Mouse (Mus musculus): ENCODE results near the gene Wnk1.

DNA sequence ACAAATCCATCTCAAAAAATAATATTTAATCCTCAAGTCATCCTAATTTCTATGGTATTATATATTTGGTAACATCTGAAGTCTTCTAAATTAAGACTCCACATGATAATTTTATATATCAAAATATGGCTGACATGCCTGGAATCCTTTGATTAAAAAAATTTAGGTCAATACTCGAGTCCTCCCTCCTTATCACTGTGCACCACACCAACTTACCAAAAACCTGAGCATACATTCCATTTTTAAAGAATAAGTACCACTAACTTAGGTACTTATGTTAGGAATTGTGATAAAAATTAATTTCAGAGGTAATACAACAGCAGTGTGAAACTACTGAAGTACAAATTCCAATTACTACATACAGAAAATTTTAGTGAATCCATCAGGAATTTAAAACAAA lies 27.5 kb downstream of the Wnk1 start:
- TF ChIP-seq CTCF (IDR thresholded peaks at IDR 0.05; ENCODE audit: borderline replicate concordance, insufficient read depth, low read length) (no peak), POLR2A (IDR thresholded peaks at IDR 0.05; ENCODE audit: low read depth, low read length) (no peak)
